Mouse (Mus musculus): ENCODE data around the gene Fbxo40. TPM values are rescaled to one million over a fixed set of nuclear protein-coding genes. Genes with fewer than 3 reads are reported as not detected.

Gene Fbxo40
- polyA plus RNA-seq, 2 experiments: 0.06 TPM; not detected in 1

DNA sequence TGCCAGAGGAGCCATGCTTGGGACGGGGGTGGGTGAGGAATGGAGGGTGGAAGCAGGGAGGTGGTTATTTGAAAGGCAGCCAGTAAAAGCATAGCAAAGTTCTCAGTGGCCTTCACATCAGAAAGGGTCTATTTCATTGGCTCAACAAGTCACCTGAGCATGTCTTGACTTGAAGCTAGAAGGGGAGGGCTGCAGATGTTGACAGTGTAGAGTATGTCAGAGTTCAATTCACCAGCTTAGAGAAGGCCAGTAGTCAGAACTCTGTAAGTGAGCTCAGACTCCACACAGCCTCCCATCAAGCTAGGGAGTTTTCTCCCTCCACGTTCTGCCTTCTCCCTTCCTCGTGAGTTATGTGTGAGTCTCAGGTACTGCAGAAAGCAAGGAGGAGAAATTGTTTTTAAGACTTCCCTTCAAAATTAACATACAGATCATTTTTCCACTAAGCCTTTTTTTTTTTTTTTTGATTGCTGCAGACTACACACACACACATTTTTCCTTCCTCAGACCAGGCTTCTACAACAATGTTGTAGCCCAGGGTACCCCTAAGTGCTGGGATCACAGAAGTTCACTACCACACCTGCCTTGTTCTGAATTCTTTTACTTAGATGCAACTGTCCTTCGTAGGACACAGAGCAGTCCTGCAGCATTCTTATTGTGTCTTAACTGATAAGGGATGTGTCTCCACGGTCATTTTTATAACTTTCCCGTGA lies 56.0 kb downstream of the Fbxo40 start:
- peaks cover 8% of the 10 kb centered on the region for H3K36me3 ChIP-seq (replicated peaks; ENCODE audit: control insufficient read depth, insufficient read depth, low read depth)
- WGBS (ENCODE audit: insufficient replicate concordance): 16% methylated on average over 6 of the region's 6 CpGs
- H3K9me3 ChIP-seq (ENCODE audit: control insufficient read depth, low read length): no peaks in the 10 kb centered on the region
- H3K9ac ChIP-seq (replicated peaks): peak overlapping the region; percentile 49; the same call in 1 of the 2 replicates
- H3K4me1 ChIP-seq (replicated peaks; ENCODE audit: control insufficient read depth in 2 of 2, insufficient read depth in 2 of 2, low read length in 1 of 2): peaks cover 0 to 11% of the 10 kb centered on the region in 2 experiments; a peak in 3 of 4 replicates
- no peak overlapping the region for H3K27ac ChIP-seq
- peak overlapping the region; percentile 48 for H3K4me2 ChIP-seq (ENCODE audit: low read depth)
- ATAC-seq (ENCODE audit: insufficient read depth) (peak; percentile 23; the same call in 1 of the 2 replicates), DNase-seq (ENCODE audit: low read depth in 3 of 3, low spot score in 3 of 3) (no peak)
- H3K27me3 ChIP-seq (ENCODE audit: control insufficient read depth, insufficient read depth, low read length): no peaks in the 10 kb centered on the region
- TF ChIP-seq EP300 (IDR thresholded peaks at IDR 0.05; ENCODE audit: low read depth) (no peak), CTCF (IDR thresholded peaks at IDR 0.05; ENCODE audit: low read depth) (no peak)
- H3K4me3 ChIP-seq (ENCODE audit: insufficient read depth in 1 of 2, low read depth in 2 of 2, low read length in 2 of 2): peak overlapping the region in 1 of 2 experiments; percentile 33; a peak in 2 of 4 replicates

DNA sequence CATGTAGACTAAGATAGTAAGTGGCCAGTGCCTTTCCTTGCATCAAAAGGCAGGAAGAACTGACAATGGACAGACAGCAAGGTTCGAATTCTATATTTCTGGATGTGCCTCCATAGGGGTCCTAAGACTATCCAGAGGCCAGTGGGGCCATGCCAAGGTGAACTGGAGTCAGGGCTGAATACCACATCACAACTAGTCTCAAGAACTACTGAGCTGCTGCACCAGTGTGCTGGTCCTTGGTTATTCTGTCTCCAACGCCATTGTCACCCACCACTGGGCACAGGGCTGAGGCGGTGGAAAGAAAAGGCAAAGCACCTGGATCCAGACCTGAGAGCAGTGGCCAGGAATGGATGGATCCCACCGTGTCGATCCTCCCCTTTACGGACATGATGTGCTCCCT lies 57.7 kb downstream of the Fbxo40 start:
- Histone ChIP-seq H3K9me3 (ENCODE audit: control insufficient read depth, low read length) (no peaks in the 10 kb centered on the region), H3K4me2 (ENCODE audit: low read depth) (no peak overlapping the region), H3K36me3 (replicated peaks; ENCODE audit: control insufficient read depth, insufficient read depth, low read depth) (peaks cover 12% of the 10 kb centered on the region), H3K27ac (no peak overlapping the region), H3K9ac (replicated peaks) (no peak overlapping the region), H3K4me3 (ENCODE audit: insufficient read depth in 1 of 2, low read depth in 2 of 2, low read length in 2 of 2) (no peak overlapping the region), H3K27me3 (ENCODE audit: control insufficient read depth, insufficient read depth, low read length) (no peaks in the 10 kb centered on the region), H3K4me1 (replicated peaks; ENCODE audit: control insufficient read depth in 2 of 2, insufficient read depth in 2 of 2, low read length in 1 of 2) (peaks cover 0 to 11% of the 10 kb centered on the region in 2 experiments; a peak in 3 of 4 replicates)
- no peak for ATAC-seq (ENCODE audit: insufficient read depth)
- DNase-seq (ENCODE audit: low read depth in 3 of 3, low spot score in 3 of 3): no peak
- no peak for TF ChIP-seq EP300 (IDR thresholded peaks at IDR 0.05; ENCODE audit: low read depth)
- no peak for TF ChIP-seq CTCF (IDR thresholded peaks at IDR 0.05; ENCODE audit: low read depth)
- WGBS (ENCODE audit: insufficient replicate concordance): 83% methylated on average over 6 of the region's 6 CpGs

DNA sequence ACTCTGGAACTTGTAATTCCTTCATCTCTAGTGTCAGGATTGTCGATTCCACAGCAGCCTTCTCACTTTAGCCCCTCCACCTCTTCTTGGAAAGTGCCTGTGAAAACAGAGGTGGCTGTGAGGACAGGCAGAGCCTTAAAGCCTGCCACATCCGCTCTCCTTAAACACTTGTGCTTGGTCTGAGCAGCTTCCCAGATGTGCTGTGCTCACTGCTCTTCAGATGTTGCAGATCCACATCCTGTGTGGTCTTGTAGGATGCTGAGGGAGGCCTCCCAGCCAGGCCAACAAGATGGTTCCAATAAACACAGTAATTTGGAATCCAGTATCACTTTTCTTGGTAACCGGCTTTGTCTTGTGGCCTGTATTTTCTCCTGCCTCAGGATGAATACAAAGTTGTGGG lies 58.3 kb downstream of the Fbxo40 start:
- WGBS (ENCODE audit: insufficient replicate concordance): 86% methylated on average over 3 of the region's 3 CpGs
- no peak for DNase-seq (ENCODE audit: low read depth in 3 of 3, low spot score in 3 of 3)
- H3K27ac ChIP-seq: no peak overlapping the region
- peaks cover 0 to 11% of the 10 kb centered on the region in 2 experiments; a peak in 3 of 4 replicates for H3K4me1 ChIP-seq (replicated peaks; ENCODE audit: control insufficient read depth in 2 of 2, insufficient read depth in 2 of 2, low read length in 1 of 2)
- TF ChIP-seq CTCF (IDR thresholded peaks at IDR 0.05; ENCODE audit: low read depth) (no peak), EP300 (IDR thresholded peaks at IDR 0.05; ENCODE audit: low read depth) (no peak)
- H3K27me3 ChIP-seq (ENCODE audit: control insufficient read depth, insufficient read depth, low read length): no peaks in the 10 kb centered on the region
- H3K4me2 ChIP-seq (ENCODE audit: low read depth): no peak overlapping the region
- no peaks in the 10 kb centered on the region for H3K9me3 ChIP-seq (ENCODE audit: control insufficient read depth, low read length)
- H3K36me3 ChIP-seq (replicated peaks; ENCODE audit: control insufficient read depth, insufficient read depth, low read depth): peaks cover 12% of the 10 kb centered on the region
- H3K4me3 ChIP-seq (ENCODE audit: insufficient read depth in 1 of 2, low read depth in 2 of 2, low read length in 2 of 2): no peak overlapping the region
- no peak overlapping the region for H3K9ac ChIP-seq (replicated peaks)
- no peak for ATAC-seq (ENCODE audit: insufficient read depth)

DNA sequence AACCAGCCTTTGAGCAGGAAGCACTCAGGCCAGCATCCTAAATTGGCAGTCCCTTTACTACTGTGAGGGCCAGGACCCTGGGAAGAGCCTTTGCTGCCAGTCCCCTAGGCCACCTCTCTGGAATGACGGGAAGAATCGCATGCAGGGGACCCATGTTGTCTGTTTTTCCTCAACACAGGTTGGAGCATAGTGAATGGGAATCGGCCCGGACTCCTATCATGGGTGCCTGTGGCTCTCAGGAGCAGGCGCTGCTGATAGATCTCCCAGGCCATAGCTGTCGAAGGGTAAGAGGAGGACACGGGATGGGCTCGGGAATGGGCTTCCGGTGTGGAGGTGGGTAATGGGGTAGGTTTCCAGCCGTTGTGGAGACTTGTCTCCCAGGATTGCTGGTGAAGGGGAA lies 58.9 kb downstream of the Fbxo40 start:
- DNase-seq (ENCODE audit: low read depth in 3 of 3, low spot score in 3 of 3): no peak
- no peak for TF ChIP-seq EP300 (IDR thresholded peaks at IDR 0.05; ENCODE audit: low read depth)
- TF ChIP-seq CTCF (IDR thresholded peaks at IDR 0.05; ENCODE audit: low read depth): no peak
- no peak overlapping the region for H3K9ac ChIP-seq (replicated peaks)
- 87% methylated on average over 10 of the region's 10 CpGs for WGBS (ENCODE audit: insufficient replicate concordance)
- H3K27ac ChIP-seq: no peak overlapping the region
- no peaks in the 10 kb centered on the region for H3K9me3 ChIP-seq (ENCODE audit: control insufficient read depth, low read length)
- no peaks in the 10 kb centered on the region for H3K27me3 ChIP-seq (ENCODE audit: control insufficient read depth, insufficient read depth, low read length)
- H3K4me1 ChIP-seq (replicated peaks; ENCODE audit: control insufficient read depth in 2 of 2, insufficient read depth in 2 of 2, low read length in 1 of 2): peaks cover 0 to 11% of the 10 kb centered on the region in 2 experiments; a peak in 3 of 4 replicates
- H3K36me3 ChIP-seq (replicated peaks; ENCODE audit: control insufficient read depth, insufficient read depth, low read depth): peaks cover 13% of the 10 kb centered on the region
- no peak overlapping the region for H3K4me2 ChIP-seq (ENCODE audit: low read depth)
- ATAC-seq (ENCODE audit: insufficient read depth): no peak
- H3K4me3 ChIP-seq (ENCODE audit: insufficient read depth in 1 of 2, low read depth in 2 of 2, low read length in 2 of 2): no peak overlapping the region

DNA sequence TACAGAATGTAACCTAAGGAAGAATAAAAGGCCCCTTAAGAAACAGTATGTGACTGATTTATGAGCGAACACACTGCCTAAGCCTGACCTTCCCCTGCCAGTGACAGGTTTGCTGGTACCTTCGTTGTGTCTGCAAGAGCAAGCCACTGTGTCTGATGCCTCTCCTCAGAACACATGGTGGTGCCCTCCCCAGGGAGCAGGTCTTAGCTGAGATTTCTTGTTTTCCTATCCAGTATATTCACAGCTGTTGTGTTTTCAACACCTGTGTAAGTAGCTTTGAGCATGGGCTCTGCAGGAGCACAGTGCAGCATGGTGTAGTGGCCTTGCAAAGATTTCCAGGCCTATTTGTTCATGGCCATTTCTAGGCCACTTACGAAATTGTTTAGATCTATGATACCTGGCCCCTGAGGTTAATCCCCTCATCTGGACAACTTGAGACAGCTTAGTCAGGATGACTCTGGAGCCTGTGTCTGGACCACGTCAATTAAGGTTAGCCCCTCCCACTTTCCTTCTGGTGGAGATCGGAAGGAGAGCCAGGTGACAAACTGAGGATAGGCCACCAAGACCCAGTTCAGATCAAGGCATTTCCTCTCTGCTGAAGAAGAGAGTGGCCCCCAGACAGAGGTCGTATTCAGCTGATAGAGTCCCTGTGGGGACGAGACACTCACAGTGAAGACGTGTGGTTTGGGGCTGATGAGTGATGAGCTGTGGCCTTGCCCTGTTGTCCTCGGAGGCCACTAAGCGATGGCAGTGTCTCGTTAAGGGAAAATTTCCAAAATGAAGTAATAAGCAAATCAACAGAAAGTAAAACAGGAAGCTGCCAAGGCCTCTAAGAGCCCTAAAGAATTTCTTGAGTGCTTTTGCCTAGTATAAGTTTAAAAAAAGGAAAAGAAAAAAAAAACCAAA lies 59.8 kb downstream of the Fbxo40 start:
- Histone ChIP-seq H3K9me3 (ENCODE audit: control insufficient read depth, low read length) (no peaks in the 10 kb centered on the region), H3K27me3 (ENCODE audit: control insufficient read depth, insufficient read depth, low read length) (no peaks in the 10 kb centered on the region), H3K36me3 (replicated peaks; ENCODE audit: control insufficient read depth, insufficient read depth, low read depth) (peaks cover 16% of the 10 kb centered on the region), H3K9ac (replicated peaks) (no peak overlapping the region), H3K4me3 (ENCODE audit: insufficient read depth in 1 of 2, low read depth in 2 of 2, low read length in 2 of 2) (no peak overlapping the region), H3K4me1 (replicated peaks; ENCODE audit: control insufficient read depth in 2 of 2, insufficient read depth in 2 of 2, low read length in 1 of 2) (peaks cover 0 to 11% of the 10 kb centered on the region in 2 experiments; a peak in 3 of 4 replicates), H3K27ac (no peak overlapping the region), H3K4me2 (ENCODE audit: low read depth) (no peak overlapping the region)
- WGBS (ENCODE audit: insufficient replicate concordance): 66% methylated on average over 11 of the region's 11 CpGs
- no peak for ATAC-seq (ENCODE audit: insufficient read depth)
- no peak for DNase-seq (ENCODE audit: low read depth in 3 of 3, low spot score in 3 of 3)
- TF ChIP-seq EP300 (IDR thresholded peaks at IDR 0.05; ENCODE audit: low read depth) (no peak), CTCF (IDR thresholded peaks at IDR 0.05; ENCODE audit: low read depth) (no peak)

Data from liver, embryonic 14.5 days (tissue).